ENCODE assay signal across 17 mouse cellular contexts in genomic region chr14:59250350-59250749, GRCm38 (mm10). TPM values are rescaled to one million over a fixed set of nuclear protein-coding genes. Genes with fewer than 3 reads are reported as not detected.
A peak's percentile ranks its signal among the peaks of the same experiment; 100 is the strongest.
DNase-seq lines count a peak whose midpoint lies in the region; ATAC-seq and TF ChIP-seq lines count a peak whose summit lies in the region.
"Not testable (repeated sequence)": the region's sequence is repeated elsewhere in the genome, so short reads cannot be mapped to it uniquely, and the experiment has no call there.
"Had no signal": no experiment of that assay in that cellular context is flagged by ENCODE, and none has a peak within 500 bp of the region (broad histone marks: within the 10 kb centered on the region; RNA-seq: fewer than 3 reads in every experiment).

No protein-coding gene starts in this region.

- peak; percentile 19; the same call in 1 of the 2 replicates for TF ChIP-seq CTCF in bone marrow, adult 2 months (IDR thresholded peaks at IDR 0.05; ENCODE audit: control insufficient read depth, insufficient read depth, low read length)
- TF ChIP-seq CTCF in heart, adult 2 months (IDR thresholded peaks at IDR 0.05): peak; percentile 44
- TF ChIP-seq CTCF in spleen, adult 2 months (IDR thresholded peaks at IDR 0.05; ENCODE audit: extremely low read depth, insufficient read depth, insufficient read length, insufficient replicate concordance): peak; percentile 9; the same call in 1 of the 2 replicates

- H3K27ac ChIP-seq in bone marrow, adult 2 months (ENCODE audit: control insufficient read depth, insufficient read depth, low read depth, low read length, poor library complexity); heart, adult 2 months; limb, embryonic 14.5 days (replicated peaks; ENCODE audit: low read depth, low read length); spleen, adult 2 months (ENCODE audit: insufficient read depth, low read length): not testable (repeated sequence)

- not testable (repeated sequence) for H3K27me3 ChIP-seq in heart, adult 2 months (ENCODE audit: control insufficient read depth, insufficient read depth, low read length); limb, embryonic 14.5 days (ENCODE audit: control insufficient read depth, insufficient read depth, low read length); spleen, adult 2 months (ENCODE audit: control insufficient read depth, insufficient read depth, low read length)

- peak; percentile 31 for DNase-seq in A20 (ENCODE audit: low read depth, low spot score)
- DNase-seq in embryo, embryonic 9.5 days (ENCODE audit: extremely low spot score): peak; percentile 12
- not testable (repeated sequence) for DNase-seq in heart, adult 2 months; spleen, adult 2 months (ENCODE audit: low read depth in 1 of 2, low spot score in 2 of 2)
- DNase-seq in kidney, postnatal 10 days: peak; percentile 30
- DNase-seq in limb, embryonic 14.5 days (ENCODE audit: low spot score): peak; percentile 28
- DNase-seq in mesoderm, embryonic 11.5 days (ENCODE audit: low read depth, low spot score): peak; percentile 7

- not testable (repeated sequence) for H3K9ac ChIP-seq in heart, adult 2 months (ENCODE audit: low read depth, low read length); limb, embryonic 14.5 days (ENCODE audit: low read depth, low read length, severe bottlenecking)

- H3K79me2 ChIP-seq in heart, adult 2 months (replicated peaks; ENCODE audit: control insufficient read depth, insufficient read depth, low read length): not testable (repeated sequence)

- intact Hi-C loops in heart, adult 2 months (cut with DNase I): loop anchor here (5.0 kb wide), 1 partner anchor 302 kb away; no protein-coding TSS in a partner anchor

- not testable (repeated sequence) for H3K4me2 ChIP-seq in limb, embryonic 14.5 days (replicated peaks; ENCODE audit: low read depth, low read length, severe bottlenecking)

- H3K36me3 ChIP-seq in heart, adult 2 months (ENCODE audit: control insufficient read depth, insufficient read depth, low read length); limb, embryonic 14.5 days (ENCODE audit: control insufficient read depth, insufficient read depth, low read length); spleen, adult 2 months (ENCODE audit: control insufficient read depth, insufficient read depth, low read length): not testable (repeated sequence)

- H3K9me3 ChIP-seq in limb, embryonic 14.5 days (ENCODE audit: control insufficient read depth, low read length): not testable (repeated sequence)

- not testable (repeated sequence) for TF ChIP-seq POLR2A in bone marrow, adult 2 months (IDR thresholded peaks at IDR 0.05; ENCODE audit: borderline replicate concordance, control insufficient read depth, low read depth, low read length); heart, adult 2 months (IDR thresholded peaks at IDR 0.05; ENCODE audit: insufficient read depth, low read depth, low read length); limb, embryonic 14.5 days (IDR thresholded peaks at IDR 0.05; ENCODE audit: borderline replicate concordance, extremely low read depth, insufficient read depth, insufficient read length); spleen, adult 2 months (IDR thresholded peaks at IDR 0.05; ENCODE audit: low read depth, low read length)

- not testable (repeated sequence) for TF ChIP-seq EP300 in heart, adult 2 months (IDR thresholded peaks at IDR 0.05; ENCODE audit: insufficient read depth, low read depth, low read length)

- H3K4me1 ChIP-seq in bone marrow, adult 2 months (ENCODE audit: control insufficient read depth, insufficient read depth, low read length); heart, adult 2 months (ENCODE audit: control insufficient read depth, insufficient read depth, low read length); limb, embryonic 14.5 days (ENCODE audit: control insufficient read depth, insufficient read depth, low read length); spleen, adult 2 months (ENCODE audit: control insufficient read depth, insufficient read depth, insufficient read length): not testable (repeated sequence)

- WGBS in bone marrow, adult 2 months: 87% methylated on average over 5 of the region's 5 CpGs
- 51% methylated on average over 5 of the region's 5 CpGs for WGBS in heart, adult 2 months
- WGBS in limb, embryonic 14.5 days: 59% methylated on average over 5 of the region's 5 CpGs
- 89% methylated on average over 5 of the region's 5 CpGs for WGBS in spleen, adult 2 months

- not testable (repeated sequence) for H3K4me3 ChIP-seq in bone marrow, adult 2 months (replicated peaks; ENCODE audit: control insufficient read depth, low read depth, low read length); heart, adult 2 months; limb, embryonic 14.5 days (replicated peaks; ENCODE audit: low read length); spleen, adult 2 months (ENCODE audit: extremely low read depth, insufficient read depth, insufficient read length)

- ATAC-seq in limb, embryonic 14.5 days (ENCODE audit: low FRiP score, low read depth): not testable (repeated sequence)

RNA-seq across cellular contexts. Expression of gene Gm6904, which starts 9.7 kb away (rescaled TPM):
- polyA plus RNA-seq in bone marrow, adult 2 months (2011; ENCODE audit: insufficient read depth, insufficient read length, low replicate concordance, missing spikeins): not detected in 2 replicates
- not detected for total RNA-seq in heart, adult 2 months (2021)
- 0.47 TPM in 1 of 2 replicates, not detected in the other for polyA plus RNA-seq in heart, adult 2 months (2012; rRNA removed)
- not detected in 2 replicates for polyA plus RNA-seq in limb, embryonic 14.5 days (2012; rRNA removed)
- not detected in 2 replicates for polyA plus RNA-seq in limb, embryonic 14.5 days (2014; fragmentation: Nextera tagmentation; extraction: Ambion mirVana)
- polyA plus RNA-seq in spleen, adult 2 months (2012; rRNA removed): 0.38 and 0.46 TPM in 2 replicates
- total RNA-seq: gastrocnemius, postnatal 14 days; heart, postnatal 36 days had no signal
- polyA plus RNA-seq: C2C12; forebrain, embryonic 16.5 days; heart, embryonic 10.5 days; intestine, embryonic 14.5 days; midbrain, embryonic 13.5 days; neural tube, embryonic 11.5 days; testis, adult 2 months had no signal

RNA-seq across cellular contexts. Expression of gene Phf11a, which starts 47.0 kb away (rescaled TPM):
- polyA plus RNA-seq in bone marrow, adult 2 months (2011; ENCODE audit: insufficient read depth, insufficient read length, low replicate concordance, missing spikeins): 1.0 and 1.2 TPM in 2 replicates
- total RNA-seq in heart, adult 2 months (2021): under 1 TPM in 1 of 2 experiments, not detected in 1; 0.47 TPM
- polyA plus RNA-seq in heart, adult 2 months (2012; rRNA removed): 0.27 and 0.94 TPM in 2 replicates
- polyA plus RNA-seq in limb, embryonic 14.5 days (2012; rRNA removed): 0.08 TPM in 1 of 2 replicates, not detected in the other
- not detected in 2 replicates for polyA plus RNA-seq in limb, embryonic 14.5 days (2014; fragmentation: Nextera tagmentation; extraction: Ambion mirVana)
- polyA plus RNA-seq in spleen, adult 2 months (2012; rRNA removed): 3.6 and 4.6 TPM in 2 replicates
- total RNA-seq: gastrocnemius, postnatal 14 days had no signal
- polyA plus RNA-seq: C2C12; forebrain, embryonic 16.5 days; heart, embryonic 10.5 days; intestine, embryonic 14.5 days; midbrain, embryonic 13.5 days; neural tube, embryonic 11.5 days had no signal

RNA-seq across cellular contexts. Expression of gene Rcbtb1, which starts 49.3 kb away (rescaled TPM):
- polyA plus RNA-seq in bone marrow, adult 2 months (2011; ENCODE audit: insufficient read depth, insufficient read length, low replicate concordance, missing spikeins): 5.9 and 13.7 TPM in 2 replicates
- total RNA-seq in heart, adult 2 months (2021): 10 to 100 TPM; 10.2 to 10.9 TPM
- 5.5 and 12.8 TPM in 2 replicates for polyA plus RNA-seq in heart, adult 2 months (2012; rRNA removed)
- polyA plus RNA-seq in limb, embryonic 14.5 days (2012; rRNA removed): 49.7 and 52.5 TPM in 2 replicates
- 46.9 and 59.0 TPM in 2 replicates for polyA plus RNA-seq in limb, embryonic 14.5 days (2014; fragmentation: Nextera tagmentation; extraction: Ambion mirVana)
- 9.9 and 10.9 TPM in 2 replicates for polyA plus RNA-seq in spleen, adult 2 months (2012; rRNA removed)
